Mouse (Mus musculus) hindbrain, embryonic 11.5 days (tissue): Measurements from ENCODE around the gene Slc25a16. TPM values are rescaled to one million over a fixed set of nuclear protein-coding genes. Genes with fewer than 3 reads are reported as not detected.
A peak's percentile ranks its signal among the peaks of the same experiment; 100 is the strongest.

ENCODE experiments used
- ATAC-seq: fragments of 200-750 bp; cut with Nextera tagmentation; 2 replicates; pipeline ENCODE4 v1.8.0; 2017; ENCODE audit warnings: mild to moderate bottlenecking, moderate TSS enrichment, moderate library complexity; ENCODE audit not compliant: low FRiP score
- DNase-seq: peaks from one replicate; pipeline ENCODE4 v3.0.0-alpha.2; 2015; ENCODE audit warnings: low spot score
- H3K27ac ChIP-seq: fragments of 300-500 bp; sonication (generic); 2 replicates; pipeline ENCODE4 v1.5.1; 2014; ENCODE audit warnings: mild to moderate bottlenecking, low read depth, low read length
- H3K27me3 ChIP-seq: fragments of 300-500 bp; sonication (generic); 2 replicates; pipeline ENCODE4 v1.6.1; 2014; ENCODE audit warnings: mild to moderate bottlenecking, low read length, moderate library complexity, mixed read lengths; ENCODE audit not compliant: control insufficient read depth, insufficient read depth
- H3K36me3 ChIP-seq: fragments of 300-500 bp; sonication (generic); 2 replicates; pipeline ENCODE4 v1.6.1; 2014; ENCODE audit warnings: mild to moderate bottlenecking, low read length, moderate library complexity, mixed read lengths; ENCODE audit not compliant: control insufficient read depth, insufficient read depth
- H3K4me1 ChIP-seq: fragments of 300-500 bp; sonication (generic); replicated peaks from 2 replicates; pipeline ENCODE4 v1.6.1; 2014; ENCODE audit warnings: low read length, mixed read lengths; ENCODE audit not compliant: control insufficient read depth, insufficient read depth
- H3K4me2 ChIP-seq: fragments of 300-500 bp; sonication (generic); replicated peaks from 2 replicates; pipeline ENCODE4 v1.6.1; 2014; ENCODE audit warnings: mild to moderate bottlenecking, low read depth, low read length
- H3K4me3 ChIP-seq: fragments of 300-500 bp; sonication (generic); 2 replicates; pipeline ENCODE4 v1.5.1; 2014; ENCODE audit warnings: low read depth, low read length
- H3K9ac ChIP-seq: fragments of 300-500 bp; sonication (generic); 2 replicates; pipeline ENCODE4 v1.6.1; 2014; ENCODE audit warnings: low read depth, low read length
- H3K9me3 ChIP-seq: fragments of 300-500 bp; sonication (generic); 2 replicates; pipeline ENCODE4 v1.6.1; 2016; ENCODE audit warnings: low read length; ENCODE audit not compliant: control insufficient read depth
- WGBS: fragments of 180-500 bp; shearing (Covaris S2); extraction: QIAGEN DNeasy Blood & Tissue Kit; methylation state at CpG from one replicate; pipeline ENCODE4 v1.1.7; 2014; 5-methylcytosine and 5-hydroxymethylcytosine counted together
- polyA plus RNA-seq: library from polyadenylated mRNA; unstranded; fragments of >200 nt; fragmentation: Nextera tagmentation; extraction: Ambion mirVana; gene quantifications from 2 replicates; pipeline ENCODE4 v1.2.1, GENCODE M21; 2014

Slc25a16 gene
- polyA plus RNA-seq, 1 experiment from 2014 or later, result 11.6 TPM

GRCm38 (mm10) chr10:62965796-62966195 is 45.4 kb downstream of the Slc25a16 start:
- Histone ChIP-seq H3K4me2 (no peak overlapping the region), H3K27ac (no peak overlapping the region), H3K4me3 (no peak overlapping the region), H3K27me3 (no peaks in the 10 kb centered on the region), H3K36me3 (0 out of 2 replicates have a peak, but pooled peaks cover 2% of the 10 kb centered on the region), H3K9ac (no peak overlapping the region), H3K9me3 (no peaks in the 10 kb centered on the region), H3K4me1 (no peaks in the 10 kb centered on the region)
- DNase-seq (no peak), ATAC-seq (no peak)
- whole genome bisulfite sequencing, result 94% methylated on average over 11 of the region's 11 CpGs

- DNase-seq, result no peak
- H3K36me3 ChIP-seq, result 0 out of 2 replicates have a peak, but pooled peaks cover 2% of the 10 kb centered on the region
- ATAC-seq, result no peak
- no peak overlapping the region for H3K4me3 ChIP-seq
- WGBS, result 98% methylated on average over 15 of the region's 15 CpGs
- H3K9ac ChIP-seq, result no peak overlapping the region
- no peaks in the 10 kb centered on the region for H3K9me3 ChIP-seq
- no peak overlapping the region for H3K27ac ChIP-seq
- H3K27me3 ChIP-seq, result no peaks in the 10 kb centered on the region
- H3K4me2 ChIP-seq, result no peak overlapping the region
- no peaks in the 10 kb centered on the region for H3K4me1 ChIP-seq
Measured at GRCm38 (mm10) chr10:62966291-62966690, 45.9 kb downstream of the Slc25a16 start.

- no peaks in the 10 kb centered on the region for H3K4me1 ChIP-seq
- DNase-seq (peak; percentile 29), ATAC-seq (no peak)
- H3K4me3 ChIP-seq, result no peak overlapping the region
- H3K27ac ChIP-seq, result no peak overlapping the region
- H3K27me3 ChIP-seq, result no peaks in the 10 kb centered on the region
- H3K36me3 ChIP-seq, result 0 out of 2 replicates have a peak, but pooled peaks cover 2% of the 10 kb centered on the region
- H3K9ac ChIP-seq, result no peak overlapping the region
- H3K4me2 ChIP-seq, result no peak overlapping the region
- 67% methylated on average over 16 of the region's 16 CpGs for WGBS
- H3K9me3 ChIP-seq, result no peaks in the 10 kb centered on the region
Measured at GRCm38 (mm10) chr10:62971821-62972220, 51.4 kb downstream of the Slc25a16 start.

GRCm38 (mm10) chr10:62979667-62980038 is 59.2 kb downstream of the Slc25a16 start:
- WGBS, result 10% methylated on average over 10 of the region's 10 CpGs
- ATAC-seq (peak; percentile 28), DNase-seq (no peak)
- Histone ChIP-seq H3K9ac (peak overlapping the region; percentile 93), H3K4me3 (peak overlapping the region; percentile 90), H3K27me3 (no peaks in the 10 kb centered on the region), H3K9me3 (no peaks in the 10 kb centered on the region), H3K27ac (peak overlapping the region; percentile 84; the same call in 1 of the 2 replicates), H3K36me3 (no peaks in the 10 kb centered on the region), H3K4me2 (peak overlapping the region; percentile 55), H3K4me1 (no peaks in the 10 kb centered on the region)

- no peaks in the 10 kb centered on the region for H3K27me3 ChIP-seq
- H3K36me3 ChIP-seq, result no peaks in the 10 kb centered on the region
- WGBS, result 1% methylated on average over 58 of the region's 77 CpGs
- H3K27ac ChIP-seq, result peak within 1 kb of the TSS; percentile 84
- peak within 1 kb of the TSS; percentile 93 for H3K9ac ChIP-seq
- H3K9me3 ChIP-seq, result no peaks in the 10 kb centered on the region
- DNase-seq, result peak; percentile 94
- H3K4me1 ChIP-seq, result no peaks in the 10 kb centered on the region
- ATAC-seq, result peak; percentile 95
- peak within 1 kb of the TSS; percentile 55 for H3K4me2 ChIP-seq
- peak within 1 kb of the TSS; percentile 90 for H3K4me3 ChIP-seq
Measured at GRCm38 (mm10) chr10:62980039-62980954, 59.9 kb downstream of the Slc25a16 start, which contains the start of gene Rufy2. Gene Rufy2 (plus strand): TSS chr10:62980223.

GRCm38 (mm10) chr10:62984072-62984471 is 63.6 kb downstream of the Slc25a16 start:
- DNase-seq (no peak), ATAC-seq (no peak)
- H3K4me3 ChIP-seq, result no peak overlapping the region
- H3K4me1 ChIP-seq, result no peaks in the 10 kb centered on the region
- no peaks in the 10 kb centered on the region for H3K36me3 ChIP-seq
- H3K27ac ChIP-seq, result no peak overlapping the region
- no peaks in the 10 kb centered on the region for H3K27me3 ChIP-seq
- no peak overlapping the region for H3K9ac ChIP-seq
- H3K9me3 ChIP-seq, result no peaks in the 10 kb centered on the region
- 96% methylated on average over 11 of the region's 11 CpGs for WGBS
- H3K4me2 ChIP-seq, result no peak overlapping the region

GRCm38 (mm10) chr10:62984495-62984894 is 64.1 kb downstream of the Slc25a16 start:
- Histone ChIP-seq H3K27me3 (no peaks in the 10 kb centered on the region), H3K9ac (no peak overlapping the region), H3K9me3 (no peaks in the 10 kb centered on the region), H3K4me2 (no peak overlapping the region), H3K27ac (no peak overlapping the region), H3K4me3 (no peak overlapping the region), H3K36me3 (no peaks in the 10 kb centered on the region), H3K4me1 (no peaks in the 10 kb centered on the region)
- WGBS, result 92% methylated on average over 6 of the region's 6 CpGs
- DNase-seq (no peak), ATAC-seq (no peak)

- no peak overlapping the region for H3K4me3 ChIP-seq
- H3K27me3 ChIP-seq, result no peaks in the 10 kb centered on the region
- no peak for ATAC-seq
- no peak overlapping the region for H3K27ac ChIP-seq
- H3K4me2 ChIP-seq, result no peak overlapping the region
- no peaks in the 10 kb centered on the region for H3K4me1 ChIP-seq
- WGBS, result 28% methylated on average over 3 of the region's 3 CpGs
- H3K9ac ChIP-seq, result no peak overlapping the region
- no peaks in the 10 kb centered on the region; the same call in 1 of the 2 replicates for H3K36me3 ChIP-seq
- no peaks in the 10 kb centered on the region for H3K9me3 ChIP-seq
- peak; percentile 56 for DNase-seq
Measured at GRCm38 (mm10) chr10:62987341-62987740, 66.9 kb downstream of the Slc25a16 start.

GRCm38 (mm10) chr10:62990636-62991035 is 70.2 kb downstream of the Slc25a16 start:
- H3K4me2 ChIP-seq, result no peak overlapping the region
- WGBS, result 91% methylated on average over 15 of the region's 15 CpGs
- H3K27me3 ChIP-seq, result no peaks in the 10 kb centered on the region
- H3K9ac ChIP-seq, result no peak overlapping the region
- no peaks in the 10 kb centered on the region for H3K4me1 ChIP-seq
- no peak overlapping the region for H3K27ac ChIP-seq
- H3K36me3 ChIP-seq, result peaks cover 5% of the 10 kb centered on the region; the same call in 1 of the 2 replicates
- ATAC-seq, result no peak
- no peak overlapping the region for H3K4me3 ChIP-seq
- H3K9me3 ChIP-seq, result no peaks in the 10 kb centered on the region
- no peak for DNase-seq
